Mouse (Mus musculus) left cerebral cortex, adult 18-20 months (tissue): Measurements from ENCODE around the gene Gucy2g. TPM values are rescaled to one million over a fixed set of nuclear protein-coding genes. Genes with fewer than 3 reads are reported as not detected.
"Not testable (repeated sequence)": the region's sequence is repeated elsewhere in the genome, so short reads cannot be mapped to it uniquely, and the experiment has no call there.

Experiments
- DNase-seq, 2 experiments: peaks; one replicate each; pipeline ENCODE4 v3.0.0; 2021 to 2022; ENCODE audit warnings: low spot score in 2 of 2, mixed read lengths in 1 of 2
- total RNA-seq, 2 experiments: library from RNA; stranded (reverse); gene quantifications; 2 replicates each; pipeline ENCODE4 v1.2.3; 2021

Gene Gucy2g
- total RNA-seq, 2 experiments from 2014 or later = 2.8 to 3.7 TPM

DNA sequence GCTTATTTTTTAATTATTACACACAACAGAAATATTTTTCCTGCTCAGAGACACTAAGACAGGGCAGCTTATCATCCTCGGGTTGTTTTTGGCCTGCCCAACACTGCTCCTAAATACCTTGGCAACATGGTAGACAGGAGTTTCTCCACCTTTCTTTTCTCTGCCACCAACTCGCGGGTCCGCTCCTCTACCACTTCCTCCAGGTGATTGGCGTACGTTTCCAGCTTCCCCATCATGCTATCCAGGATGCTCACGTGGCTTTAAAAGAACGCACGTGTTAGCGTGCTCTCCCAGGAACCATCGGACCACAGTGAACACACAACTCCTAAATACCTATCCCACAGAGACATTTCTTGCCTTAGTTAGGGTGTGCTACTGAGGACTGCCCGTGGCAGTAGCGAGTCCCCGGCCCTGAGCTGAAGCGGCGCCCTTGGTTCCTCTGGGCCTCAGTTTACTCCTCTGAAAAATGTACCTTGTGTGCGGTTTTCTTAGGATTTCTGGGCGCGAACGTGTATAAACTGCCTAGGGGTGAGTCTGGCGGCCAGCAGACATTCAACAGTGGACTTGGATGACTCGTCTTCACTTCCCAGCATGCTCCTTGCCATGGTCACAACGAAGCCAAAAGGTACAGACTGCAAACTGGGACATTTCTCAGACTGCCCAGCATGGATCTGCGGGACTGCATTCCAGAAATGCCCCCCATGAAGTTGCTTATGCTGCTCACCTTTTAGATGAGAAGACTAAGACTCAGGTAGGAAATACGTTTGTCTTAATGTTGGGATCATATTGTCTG lies 33.1 kb downstream of the Gucy2g start:
- DNase-seq = no peak

GRCm38 (mm10) chr19:55207205-55207604 lies 33.8 kb downstream of the Gucy2g start:
- DNase-seq = no peak

- DNase-seq = peak; percentile 55 to 63
These were observed 34.4 kb downstream of the Gucy2g start for GRCm38 (mm10) chr19:55206482-55207138.

DNA sequence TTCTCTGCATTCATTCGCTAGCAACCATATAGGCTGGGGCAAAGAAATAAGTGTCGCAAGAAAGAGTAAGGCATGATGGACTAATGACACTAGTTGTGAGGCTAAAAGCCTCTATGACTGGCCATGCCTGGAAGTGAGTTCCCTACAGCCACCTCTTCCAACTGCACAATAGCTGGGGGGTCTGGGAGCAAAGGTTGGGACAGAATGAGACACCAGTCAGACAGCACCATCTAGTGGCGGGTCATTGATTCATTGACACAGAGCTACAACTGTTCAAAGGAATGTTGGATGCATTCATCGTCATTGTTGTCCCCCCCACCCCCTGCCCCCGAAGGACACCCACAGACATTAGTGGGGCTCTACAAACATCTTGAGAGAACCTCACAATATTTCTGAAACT lies 42.7 kb downstream of the Gucy2g start:
- peak; percentile 61 to 70 for DNase-seq

- DNase-seq = no peak
These were observed 45.5 kb downstream of the Gucy2g start for GRCm38 (mm10) chr19:55195574-55195973.

DNA sequence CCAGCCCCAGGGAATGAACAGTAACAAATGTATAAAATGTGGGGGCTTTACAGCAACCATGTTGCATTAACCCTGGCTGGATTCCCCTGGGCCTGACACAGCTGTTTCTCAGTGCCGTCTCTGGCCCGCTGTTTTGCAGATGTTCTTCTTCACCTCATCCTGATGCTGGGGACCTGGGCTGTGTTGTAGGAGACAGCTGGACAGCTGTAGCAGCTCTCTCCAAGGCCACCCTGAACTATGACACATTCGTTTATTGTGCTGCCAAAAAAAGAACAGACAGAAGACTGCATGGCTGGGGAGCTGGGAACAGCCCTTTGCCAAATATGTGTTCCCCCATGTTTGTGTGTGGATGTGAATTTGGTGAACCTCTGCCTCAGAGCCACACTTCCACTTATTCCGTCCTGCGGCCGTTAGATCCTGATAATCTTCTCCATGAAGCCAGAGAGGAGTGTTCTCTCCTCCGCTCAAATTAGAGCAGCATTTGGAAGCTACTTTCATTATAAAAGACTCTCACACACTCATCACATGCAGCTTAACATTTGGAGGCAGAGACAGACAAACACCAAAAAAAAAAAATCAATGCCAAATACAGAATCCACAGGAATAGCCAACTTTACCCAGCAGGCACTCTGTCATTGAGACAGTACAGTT lies 46.4 kb downstream of the Gucy2g start:
- no peak for DNase-seq

GRCm38 (mm10) chr19:55193717-55194394 lies 47.2 kb downstream of the Gucy2g start:
- no peak for DNase-seq

DNA sequence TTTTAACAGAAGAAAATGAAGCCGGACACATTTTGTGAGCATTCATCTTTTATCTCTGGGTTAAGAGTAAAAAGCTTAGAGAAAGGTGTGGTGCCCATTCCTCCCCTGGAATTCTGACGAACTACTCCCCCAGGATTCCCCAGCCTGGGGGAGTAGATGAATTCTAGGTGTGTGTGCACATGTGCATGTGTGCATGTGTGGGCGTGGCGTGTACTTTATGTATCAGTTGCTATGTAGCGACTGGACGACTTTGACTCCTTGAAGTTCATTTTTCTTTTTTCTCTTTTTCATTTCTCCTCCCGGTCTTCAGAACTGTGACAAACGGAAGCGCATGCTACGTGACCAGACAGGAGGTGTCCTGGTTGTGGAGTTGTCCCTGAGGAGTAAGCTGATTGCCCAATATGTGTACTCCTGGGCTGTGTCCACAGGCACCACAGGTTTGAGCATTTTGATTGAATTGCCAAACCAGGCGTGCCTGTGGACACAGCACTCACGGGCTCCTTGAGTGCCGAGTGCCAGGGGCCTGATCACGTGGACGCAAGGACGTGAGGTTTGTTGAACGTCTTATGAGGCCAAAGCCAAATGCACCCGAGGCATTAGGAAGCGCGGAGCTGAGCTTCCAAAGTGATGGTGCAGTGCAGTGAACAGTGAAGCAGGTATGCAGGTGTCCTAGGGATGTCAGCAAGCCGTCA lies 48.6 kb downstream of the Gucy2g start:
- DNase-seq = no peak

DNA sequence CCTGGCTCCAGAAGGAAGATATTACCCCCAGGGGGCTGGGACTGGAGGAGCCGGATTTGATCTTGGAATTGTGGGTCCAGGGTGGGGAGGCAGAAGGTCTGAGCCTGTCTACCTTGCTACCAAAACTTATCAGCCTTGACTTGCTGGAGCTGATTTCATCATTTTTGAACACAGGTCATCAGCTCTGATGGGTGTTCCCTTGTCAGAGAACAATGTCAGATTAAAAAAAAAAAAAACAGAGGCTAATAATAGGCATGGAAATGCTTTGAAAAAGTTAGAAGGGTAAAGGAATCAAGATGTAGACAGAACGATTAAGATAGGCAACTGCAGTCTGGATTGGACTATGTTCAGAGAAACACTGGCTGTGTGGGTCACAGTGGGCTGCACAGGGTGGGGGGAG lies 49.4 kb downstream of the Gucy2g start:
- no peak for DNase-seq

GRCm38 (mm10) chr19:55190065-55190464 lies 51.0 kb downstream of the Gucy2g start:
- no peak for DNase-seq

DNA sequence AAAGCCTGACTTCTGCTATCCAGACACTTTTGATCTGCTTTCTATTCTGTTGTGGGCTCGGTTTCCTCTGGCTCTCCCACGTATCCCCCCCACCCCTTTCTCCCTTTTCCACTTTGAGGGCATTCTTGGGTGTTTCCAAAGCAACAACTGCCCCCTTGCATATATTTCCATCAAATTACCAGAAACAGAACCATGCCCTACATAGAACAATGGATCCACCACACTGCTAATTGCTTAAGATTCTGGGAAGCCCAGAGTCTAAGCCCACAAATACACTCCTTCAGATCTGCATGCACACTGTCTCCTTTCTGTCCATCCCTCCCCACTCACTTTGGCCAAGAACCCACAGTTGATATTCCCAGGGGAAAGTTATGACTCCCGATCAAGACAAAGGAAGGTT lies 55.4 kb downstream of the Gucy2g start:
- no peak for DNase-seq

- DNase-seq = no peak
These were observed 56.0 kb downstream of the Gucy2g start for GRCm38 (mm10) chr19:55185074-55185473.

GRCm38 (mm10) chr19:55184442-55184841 lies 56.6 kb downstream of the Gucy2g start:
- DNase-seq = no peak

- DNase-seq = no peak
These were observed 60.6 kb downstream of the Gucy2g start, which contains the start of gene Tectb for GRCm38 (mm10) chr19:55180433-55180832. Gene Tectb (plus strand): TSS chr19:55180733.

DNA sequence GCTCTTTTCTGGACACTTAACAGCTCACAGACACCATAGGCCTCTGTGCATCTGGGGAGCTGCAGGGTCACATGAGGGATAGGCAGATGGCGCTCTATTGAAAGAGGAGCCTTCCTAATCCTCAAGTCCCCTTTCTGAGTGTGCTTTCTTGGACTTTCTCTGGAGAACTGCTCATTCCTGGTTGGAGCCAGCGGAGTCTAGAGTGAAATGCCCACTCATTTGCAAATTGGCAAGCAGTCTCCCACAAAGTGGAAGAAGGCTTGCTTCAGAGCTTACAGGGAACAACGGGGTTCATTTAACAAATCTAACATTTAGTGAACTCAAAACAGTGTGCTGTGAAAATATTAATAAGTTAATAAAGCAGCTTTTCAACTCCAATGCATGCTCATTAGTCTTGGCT lies 63.9 kb downstream of the Gucy2g start:
- no peak for DNase-seq

DNA sequence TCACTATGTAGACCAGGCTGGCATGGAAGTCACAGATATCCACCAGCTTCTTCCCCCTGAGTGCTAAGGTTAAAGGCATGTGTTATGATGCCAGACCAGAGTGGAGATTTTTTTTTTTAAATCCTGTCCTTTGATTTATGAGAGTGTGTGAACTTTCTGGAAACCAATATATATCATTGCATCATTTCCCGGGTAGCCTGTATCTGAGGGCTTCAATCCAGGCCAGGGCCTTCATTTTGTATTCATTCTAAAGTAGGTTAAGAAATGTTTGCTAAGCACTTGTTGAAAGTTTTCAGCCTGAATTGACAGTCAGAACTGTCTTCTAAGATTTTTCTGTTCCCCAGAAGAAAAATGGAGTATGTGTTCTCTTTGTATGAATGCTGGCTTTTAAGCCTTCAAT lies 69.5 kb downstream of the Gucy2g start:
- no peak for DNase-seq

DNA sequence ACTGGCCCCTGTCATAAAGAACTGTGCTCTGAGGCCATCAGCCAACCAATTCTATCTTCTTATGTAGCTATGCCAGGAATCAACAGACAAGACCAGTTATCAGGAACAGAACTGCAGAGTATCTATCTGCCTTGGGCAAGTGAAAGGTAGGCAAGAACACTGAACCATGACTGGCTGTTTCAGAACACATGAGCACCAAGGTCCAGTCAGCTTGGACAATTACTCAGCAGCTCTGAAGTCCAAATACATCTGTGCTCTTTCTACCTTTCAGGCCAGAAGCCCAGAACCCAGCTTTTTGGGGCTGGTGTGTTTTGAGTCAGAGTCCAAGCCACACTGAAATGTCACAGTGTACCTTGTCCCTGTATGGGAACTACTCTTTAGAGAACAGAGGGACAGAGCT lies 70.6 kb downstream of the Gucy2g start:
- no peak for DNase-seq

DNA sequence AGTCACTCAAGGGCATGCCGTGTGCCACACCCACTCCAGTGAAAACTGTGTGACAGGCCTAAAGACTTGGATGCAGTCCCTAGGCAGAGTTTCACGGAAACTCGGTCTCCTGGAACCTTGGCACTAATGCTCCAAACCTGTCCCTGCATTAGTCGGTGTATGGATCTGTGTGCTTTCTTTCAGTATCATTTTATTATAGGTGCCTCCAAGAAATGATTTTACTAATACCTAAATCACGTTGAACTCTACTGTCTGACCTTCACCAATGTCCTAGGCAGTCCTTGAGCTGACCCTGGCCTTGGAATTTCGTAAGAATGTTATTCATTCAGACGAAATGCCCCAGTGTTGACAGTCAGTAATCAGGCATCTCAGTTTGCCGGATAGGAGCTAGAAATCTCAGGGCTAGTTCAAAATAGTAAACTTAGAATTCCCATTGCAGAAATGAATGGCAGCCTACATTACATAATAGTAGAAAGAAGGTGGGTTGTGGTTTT lies 71.8 kb downstream of the Gucy2g start:
- DNase-seq = not testable (repeated sequence)

- no peak for DNase-seq
These were observed 72.7 kb downstream of the Gucy2g start for GRCm38 (mm10) chr19:55168360-55168759.

DNA sequence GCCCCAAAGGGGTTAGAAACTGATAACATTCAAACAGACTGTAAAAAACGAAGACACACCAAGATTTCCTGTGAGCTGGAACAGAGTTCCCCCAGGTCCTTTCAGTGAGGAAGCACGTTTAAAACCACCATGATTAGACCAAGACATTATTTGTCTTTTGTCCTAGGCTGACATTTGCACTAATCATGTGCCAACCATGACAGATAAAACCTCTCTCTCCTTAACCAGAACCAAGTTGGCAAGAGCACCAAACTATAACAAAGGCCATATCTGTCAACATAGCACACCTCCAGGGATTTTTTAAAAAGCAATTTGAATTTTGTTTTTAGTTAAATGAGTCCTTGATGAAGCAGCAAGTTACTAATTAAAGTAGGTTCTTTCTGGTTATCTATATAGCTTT lies 73.3 kb downstream of the Gucy2g start:
- no peak for DNase-seq

GRCm38 (mm10) chr19:55166741-55167140 lies 74.3 kb downstream of the Gucy2g start:
- DNase-seq = no peak
